Mouse (Mus musculus) cortical plate, adult 2 months (tissue): ENCODE data around the gene Rassf8.

ENCODE experiments used
- CTCF ChIP-seq: fragments of 200-500 bp; IDR thresholded peaks from 2 replicates; pipeline ENCODE4 v1.5.1; 2011; ENCODE audit warnings: mild to moderate bottlenecking, control low read depth, low read length; ENCODE audit not compliant: insufficient read depth; ENCODE audit errors: extremely low read depth
- POLR2A ChIP-seq: fragments of 200-500 bp; IDR thresholded peaks from 2 replicates; pipeline ENCODE4 v1.6.1; 2011; ENCODE audit warnings: mild to moderate bottlenecking, low read length, control low read depth; ENCODE audit not compliant: insufficient read depth; ENCODE audit errors: extremely low read depth

DNA sequence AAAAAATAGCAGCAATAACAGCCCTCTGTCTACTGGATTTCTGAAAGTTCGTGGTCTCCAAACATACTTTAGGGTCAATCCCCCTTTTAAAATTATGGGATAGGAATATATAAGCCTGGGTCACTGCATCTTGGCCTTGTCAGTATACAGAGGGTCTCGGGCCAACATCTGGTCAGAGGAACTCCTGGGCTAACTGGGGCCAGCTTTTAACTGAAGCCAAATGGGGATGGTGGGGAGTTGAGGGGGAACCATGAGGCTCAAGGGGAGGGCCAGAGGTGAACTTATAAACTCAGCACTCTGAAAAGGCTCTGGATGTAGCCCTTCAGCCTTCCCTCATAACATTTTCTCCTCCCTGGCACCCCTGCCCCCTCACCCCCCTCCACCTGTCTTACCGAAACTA, 120.6 kb downstream of the Rassf8 start:
- TF ChIP-seq CTCF (no peak), POLR2A (no peak)
